Mouse (Mus musculus): ENCODE results near the gene Glrx5.

Gene Glrx5

GRCm38 (mm10) chr12:105004956-105005714, 27.4 kb upstream of the Glrx5 start:
- DNase-seq (ENCODE audit: low spot score in 2 of 2) = no peak

GRCm38 (mm10) chr12:105005715-105005972, 26.8 kb upstream of the Glrx5 start:
- no peak for DNase-seq (ENCODE audit: low spot score in 2 of 2)

- DNase-seq (ENCODE audit: low spot score in 2 of 2) = no peak
These were observed 24.3 kb upstream of the Glrx5 start for GRCm38 (mm10) chr12:105008150-105008549.

- DNase-seq (ENCODE audit: low spot score in 2 of 2) = no peak
These were observed 23.7 kb upstream of the Glrx5 start for GRCm38 (mm10) chr12:105008752-105009178.

- peak in 1 of 2 experiments; percentile 44 for DNase-seq (ENCODE audit: low spot score in 2 of 2)
These were observed 22.9 kb upstream of the Glrx5 start, which contains the start of gene Syne3 for GRCm38 (mm10) chr12:105009370-105010212. Gene Syne3, minus strand, starts transcription at chr12:105009809.

GRCm38 (mm10) chr12:105010213-105010790, 22.2 kb upstream of the Glrx5 start:
- no peak for DNase-seq (ENCODE audit: low spot score in 2 of 2)

- DNase-seq (ENCODE audit: low spot score in 2 of 2) = no peak
These were observed 20.9 kb upstream of the Glrx5 start for GRCm38 (mm10) chr12:105011589-105011988.

- DNase-seq (ENCODE audit: low spot score in 2 of 2) = no peak
These were observed 20.2 kb upstream of the Glrx5 start for GRCm38 (mm10) chr12:105012314-105012713.

- DNase-seq (ENCODE audit: low spot score in 2 of 2) = peak; percentile 46 to 59
These were observed 19.4 kb upstream of the Glrx5 start for GRCm38 (mm10) chr12:105013065-105013464.

GRCm38 (mm10) chr12:105016199-105016598, 16.3 kb upstream of the Glrx5 start:
- no peak for DNase-seq (ENCODE audit: low spot score in 2 of 2)

- DNase-seq (ENCODE audit: low spot score in 2 of 2) = no peak
These were observed 15.8 kb upstream of the Glrx5 start for GRCm38 (mm10) chr12:105016639-105017038.

- DNase-seq (ENCODE audit: low spot score in 2 of 2) = no peak
These were observed 12.9 kb upstream of the Glrx5 start for GRCm38 (mm10) chr12:105019359-105020219.

- DNase-seq (ENCODE audit: low spot score in 2 of 2) = no peak
These were observed 10.9 kb upstream of the Glrx5 start for GRCm38 (mm10) chr12:105021441-105022069.

GRCm38 (mm10) chr12:105022141-105022540, 10.3 kb upstream of the Glrx5 start:
- no peak for DNase-seq (ENCODE audit: low spot score in 2 of 2)

GRCm38 (mm10) chr12:105022776-105023175, 9.7 kb upstream of the Glrx5 start:
- no peak for DNase-seq (ENCODE audit: low spot score in 2 of 2)

GRCm38 (mm10) chr12:105025271-105025946, 7.1 kb upstream of the Glrx5 start:
- DNase-seq (ENCODE audit: low spot score in 2 of 2) = peak in 1 of 2 experiments; percentile 65

- DNase-seq (ENCODE audit: low spot score in 2 of 2) = no peak
These were observed 6.4 kb upstream of the Glrx5 start for GRCm38 (mm10) chr12:105025947-105026586.

- DNase-seq (ENCODE audit: low spot score in 2 of 2) = peak in 1 of 2 experiments; percentile 59
These were observed 5.0 kb upstream of the Glrx5 start for GRCm38 (mm10) chr12:105027323-105027991.

- DNase-seq (ENCODE audit: low spot score in 2 of 2) = no peak
These were observed 2.6 kb upstream of the Glrx5 start for GRCm38 (mm10) chr12:105029890-105030289.
